Mouse (Mus musculus): ENCODE measurements around the gene Plekhd1. TPM values are rescaled to one million over a fixed set of nuclear protein-coding genes. Genes with fewer than 3 reads are reported as not detected.

The Plekhd1 gene
- polyA plus RNA-seq, 1 experiment from 2014 or later, result 0.44 TPM

- WGBS, result 83% methylated on average over 7 of the region's 7 CpGs
- Histone ChIP-seq H3K4me1 (replicated peaks) (no peaks in the 10 kb centered on the region; the same call in 1 of the 2 replicates), H3K4me2 (no peak overlapping the region), H3K27ac (no peak overlapping the region), H3K9me3 (no peaks in the 10 kb centered on the region), H3K27me3 (peaks cover 6% of the 10 kb centered on the region; the same call in 1 of the 2 replicates), H3K4me3 (replicated peaks) (no peak overlapping the region), H3K9ac (replicated peaks) (no peak overlapping the region), H3K36me3 (no peaks in the 10 kb centered on the region)
- ATAC-seq (ENCODE audit: insufficient number of reproducible peaks, insufficient read depth, low FRiP score, low TSS enrichment, low read depth), result no peak
These were observed 8.9 kb downstream of the Plekhd1 start for GRCm38 (mm10) chr12:80701332-80701731.

DNA sequence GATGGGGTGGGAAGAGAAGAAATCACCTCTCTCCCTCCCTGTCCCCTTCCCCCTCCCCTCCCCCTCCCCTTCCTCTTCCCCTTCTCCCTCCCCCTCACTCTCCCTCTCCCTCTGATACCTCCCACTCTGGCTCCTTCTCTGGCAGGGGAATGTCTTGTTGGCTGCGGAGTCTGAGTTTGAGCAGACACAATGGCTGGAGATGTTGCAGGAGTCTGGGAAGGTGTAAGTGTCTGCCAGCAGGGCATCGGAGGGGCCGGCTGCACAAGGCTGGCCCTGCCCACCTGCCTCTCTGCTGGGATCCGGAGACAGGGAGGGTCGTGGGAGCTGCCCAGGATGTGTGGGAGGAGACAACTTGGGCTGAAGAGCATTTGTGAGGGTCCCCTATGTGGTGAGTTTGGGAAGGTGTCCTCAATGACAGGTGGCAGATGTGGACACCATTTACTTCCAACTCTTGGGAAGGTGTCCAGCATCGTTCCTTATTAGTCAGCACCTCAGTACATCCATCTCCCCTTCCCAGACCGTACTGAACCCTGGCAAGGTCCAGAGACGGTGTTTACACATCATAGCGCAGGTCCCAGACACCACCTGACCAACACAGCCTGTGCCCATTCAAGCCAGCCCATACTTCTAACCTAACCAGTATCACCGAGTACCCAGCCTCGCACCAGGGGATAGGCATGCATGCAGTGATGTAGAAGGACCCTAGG is 14.0 kb downstream of the Plekhd1 start:
- Histone ChIP-seq H3K27me3 (no peaks in the 10 kb centered on the region), H3K9ac (replicated peaks) (no peak overlapping the region), H3K9me3 (no peaks in the 10 kb centered on the region), H3K27ac (no peak overlapping the region), H3K36me3 (no peaks in the 10 kb centered on the region), H3K4me3 (replicated peaks) (no peak overlapping the region), H3K4me1 (replicated peaks) (no peaks in the 10 kb centered on the region; the same call in 1 of the 2 replicates), H3K4me2 (no peak overlapping the region)
- no peak for ATAC-seq (ENCODE audit: insufficient number of reproducible peaks, insufficient read depth, low FRiP score, low TSS enrichment, low read depth)
- WGBS, result 50% methylated on average over 11 of the region's 11 CpGs

GRCm38 (mm10) chr12:80706915-80707604 is 14.7 kb downstream of the Plekhd1 start:
- H3K9ac ChIP-seq (replicated peaks), result no peak overlapping the region
- ATAC-seq (ENCODE audit: insufficient number of reproducible peaks, insufficient read depth, low FRiP score, low TSS enrichment, low read depth), result no peak

GRCm38 (mm10) chr12:80715915-80716314 is 23.5 kb downstream of the Plekhd1 start:
- H3K36me3 ChIP-seq, result no peaks in the 10 kb centered on the region
- H3K4me3 ChIP-seq (replicated peaks), result no peak overlapping the region
- no peak overlapping the region for H3K4me2 ChIP-seq
- no peak for ATAC-seq (ENCODE audit: insufficient number of reproducible peaks, insufficient read depth, low FRiP score, low TSS enrichment, low read depth)
- 0 out of 2 replicates have a peak, but pooled peaks cover 2% of the 10 kb centered on the region for H3K27me3 ChIP-seq
- 75% methylated on average over 6 of the region's 6 CpGs for WGBS
- no peak overlapping the region for H3K9ac ChIP-seq (replicated peaks)
- H3K27ac ChIP-seq, result no peak overlapping the region
- H3K4me1 ChIP-seq (replicated peaks), result no peaks in the 10 kb centered on the region
- no peaks in the 10 kb centered on the region for H3K9me3 ChIP-seq

More at GRCm38 (mm10) chr12:80706915-80707604, 14.7 kb downstream of the Plekhd1 start:
- WGBS, result 52% methylated on average over 6 of the region's 6 CpGs
- no peaks in the 10 kb centered on the region for H3K27me3 ChIP-seq
- H3K27ac ChIP-seq, result no peak overlapping the region
- H3K4me2 ChIP-seq, result no peak overlapping the region
- H3K36me3 ChIP-seq, result no peaks in the 10 kb centered on the region
- H3K9me3 ChIP-seq, result no peaks in the 10 kb centered on the region
- H3K4me3 ChIP-seq (replicated peaks), result no peak overlapping the region
- H3K4me1 ChIP-seq (replicated peaks), result no peaks in the 10 kb centered on the region; the same call in 1 of the 2 replicates

DNA sequence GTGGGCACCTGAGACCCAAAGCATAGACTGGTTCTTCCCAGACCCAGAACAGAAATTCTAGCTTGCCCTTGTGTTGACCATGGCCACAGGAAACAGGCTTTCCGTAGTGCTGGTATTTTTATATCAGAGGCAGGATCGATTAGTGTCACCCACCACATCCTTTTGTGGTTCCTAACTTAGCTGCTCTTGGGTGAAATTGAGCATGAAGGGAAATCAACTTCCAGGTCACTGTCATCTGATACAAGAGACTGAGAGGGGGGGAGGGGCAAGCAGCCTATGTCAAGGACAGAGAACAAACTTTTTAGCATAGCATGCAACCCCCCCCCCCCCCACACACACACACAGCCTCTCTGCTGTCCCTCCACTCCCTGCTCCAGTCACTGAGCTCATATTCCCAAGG is 26.8 kb downstream of the Plekhd1 start:
- Histone ChIP-seq H3K36me3 (no peaks in the 10 kb centered on the region), H3K27me3 (0 out of 2 replicates have a peak, but pooled peaks cover 2% of the 10 kb centered on the region), H3K4me2 (no peak overlapping the region), H3K4me3 (replicated peaks) (no peak overlapping the region), H3K9ac (replicated peaks) (no peak overlapping the region), H3K27ac (no peak overlapping the region), H3K9me3 (no peaks in the 10 kb centered on the region), H3K4me1 (replicated peaks) (no peaks in the 10 kb centered on the region)
- ATAC-seq (ENCODE audit: insufficient number of reproducible peaks, insufficient read depth, low FRiP score, low TSS enrichment, low read depth), result no peak
- WGBS, result 91% methylated on average over 2 of the region's 2 CpGs

DNA sequence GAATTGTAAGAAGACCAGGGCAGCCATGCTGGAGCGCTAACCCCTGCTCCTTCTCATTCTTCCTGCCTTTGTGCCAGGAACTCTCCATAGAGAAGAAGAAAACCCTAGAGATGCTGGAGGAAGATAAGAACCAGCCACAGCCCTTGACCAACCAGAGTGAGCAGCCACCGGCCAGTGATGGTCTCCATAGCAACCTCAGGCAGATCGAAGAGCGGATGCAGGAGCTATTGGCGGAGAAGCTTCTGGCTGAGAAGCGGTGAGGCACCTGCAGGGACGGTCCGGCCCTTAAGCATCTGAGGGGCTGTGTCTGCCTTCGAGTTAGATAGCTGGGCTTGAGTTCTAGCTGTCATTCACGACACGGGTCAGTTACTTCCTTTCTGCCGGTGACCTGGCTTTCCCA is 28.1 kb downstream of the Plekhd1 start:
- Histone ChIP-seq H3K27ac (no peak overlapping the region), H3K27me3 (0 out of 2 replicates have a peak, but pooled peaks cover 2% of the 10 kb centered on the region), H3K9me3 (no peaks in the 10 kb centered on the region), H3K4me1 (replicated peaks) (no peaks in the 10 kb centered on the region), H3K9ac (replicated peaks) (no peak overlapping the region), H3K36me3 (no peaks in the 10 kb centered on the region), H3K4me2 (no peak overlapping the region), H3K4me3 (replicated peaks) (no peak overlapping the region)
- 88% methylated on average over 12 of the region's 12 CpGs for WGBS
- no peak for ATAC-seq (ENCODE audit: insufficient number of reproducible peaks, insufficient read depth, low FRiP score, low TSS enrichment, low read depth)

DNA sequence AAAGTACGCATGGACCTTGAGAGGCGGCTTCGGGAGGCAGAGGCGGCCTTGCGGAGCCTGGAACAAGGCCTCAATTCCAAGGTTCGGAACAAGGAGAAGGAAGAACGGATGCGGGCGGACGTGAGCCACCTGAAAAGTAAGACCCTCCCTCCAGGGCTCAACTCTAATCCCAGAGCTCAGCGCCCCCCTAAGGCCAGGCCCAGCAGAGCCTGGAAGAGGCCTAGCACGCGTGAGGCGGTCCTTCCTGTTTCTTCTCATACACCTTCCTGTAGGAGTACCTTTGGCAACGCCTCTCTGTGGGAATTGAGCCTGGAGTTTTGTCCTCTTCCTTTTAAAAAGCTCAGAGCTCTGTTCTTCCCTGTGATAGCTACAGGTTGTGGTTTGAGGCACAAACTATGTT is 29.1 kb downstream of the Plekhd1 start:
- Histone ChIP-seq H3K4me2 (no peak overlapping the region), H3K36me3 (no peaks in the 10 kb centered on the region), H3K9me3 (no peaks in the 10 kb centered on the region), H3K4me1 (replicated peaks) (no peaks in the 10 kb centered on the region), H3K9ac (replicated peaks) (no peak overlapping the region), H3K4me3 (replicated peaks) (no peak overlapping the region), H3K27me3 (0 out of 2 replicates have a peak, but pooled peaks cover 2% of the 10 kb centered on the region), H3K27ac (no peak overlapping the region)
- WGBS, result 83% methylated on average over 15 of the region's 15 CpGs
- no peak for ATAC-seq (ENCODE audit: insufficient number of reproducible peaks, insufficient read depth, low FRiP score, low TSS enrichment, low read depth)

DNA sequence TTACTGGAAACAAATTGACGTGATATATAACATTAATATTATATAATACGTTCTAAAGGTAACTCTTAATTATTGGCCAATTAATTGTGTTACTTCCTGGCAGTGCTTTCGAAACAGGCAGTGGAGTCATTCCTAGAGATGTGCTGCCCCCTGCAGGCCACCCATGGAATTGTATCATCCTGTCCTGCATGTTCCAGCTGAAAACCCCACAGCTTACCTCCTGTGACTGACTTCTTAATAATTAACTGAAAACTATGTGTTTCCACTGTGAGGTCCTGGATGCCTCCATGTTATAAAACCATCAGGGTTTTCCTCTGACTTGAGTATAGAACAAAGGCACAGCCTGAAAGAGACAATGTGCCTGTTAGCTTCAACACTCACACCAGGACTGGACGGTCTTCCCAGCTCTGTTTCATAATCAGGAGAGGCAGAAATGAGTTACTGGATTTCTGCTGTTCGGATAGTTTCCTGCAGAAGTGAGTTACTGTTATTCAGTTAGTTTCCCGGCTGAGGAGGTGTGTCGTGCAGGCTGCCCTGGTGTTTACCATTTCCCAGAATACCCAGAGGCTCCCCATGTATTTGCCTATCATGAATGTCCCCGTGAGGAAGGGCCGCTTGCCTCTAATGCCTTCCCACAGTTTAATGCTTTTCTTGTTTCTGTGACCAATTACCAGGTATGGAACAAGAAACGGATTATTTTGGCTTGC is 32.6 kb downstream of the Plekhd1 start:
- no peak overlapping the region for H3K9ac ChIP-seq (replicated peaks)
- no peaks in the 10 kb centered on the region for H3K9me3 ChIP-seq
- ATAC-seq (ENCODE audit: insufficient number of reproducible peaks, insufficient read depth, low FRiP score, low TSS enrichment, low read depth), result no peak
- H3K27ac ChIP-seq, result no peak overlapping the region
- 35% methylated on average over 10 of the region's 10 CpGs for WGBS
- H3K4me2 ChIP-seq, result no peak overlapping the region
- no peaks in the 10 kb centered on the region for H3K36me3 ChIP-seq
- H3K27me3 ChIP-seq, result peaks cover 2% of the 10 kb centered on the region; the same call in 1 of the 2 replicates
- H3K4me1 ChIP-seq (replicated peaks), result no peaks in the 10 kb centered on the region
- no peak overlapping the region for H3K4me3 ChIP-seq (replicated peaks)

DNA sequence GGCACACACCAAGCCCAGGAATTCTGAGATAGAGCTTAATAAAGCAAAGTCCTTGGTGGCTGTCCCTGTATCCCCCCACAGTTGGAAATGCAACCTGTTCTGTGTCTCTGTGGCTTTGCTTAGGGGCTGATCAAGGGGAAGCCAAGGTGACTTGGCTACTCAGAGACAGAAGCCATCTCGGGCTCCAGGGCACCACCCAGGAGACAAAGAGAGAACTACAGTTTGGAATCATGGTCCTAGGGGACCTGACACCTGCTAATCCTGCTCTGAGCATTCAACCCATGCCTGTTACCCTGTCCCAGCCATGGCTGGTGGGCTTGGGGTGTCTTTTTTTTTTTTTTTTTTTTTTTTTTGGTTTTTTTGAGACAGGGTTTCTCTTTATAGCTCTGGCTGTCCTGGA is 35.8 kb downstream of the Plekhd1 start:
- WGBS, result 31% methylated on average over 1 of the region's 1 CpGs
- Histone ChIP-seq H3K9me3 (no peaks in the 10 kb centered on the region), H3K9ac (replicated peaks) (no peak overlapping the region), H3K4me2 (no peak overlapping the region), H3K27me3 (no peaks in the 10 kb centered on the region; the same call in 1 of the 2 replicates), H3K4me3 (replicated peaks) (no peak overlapping the region), H3K4me1 (replicated peaks) (no peaks in the 10 kb centered on the region), H3K36me3 (no peaks in the 10 kb centered on the region), H3K27ac (no peak overlapping the region)
- no peak for ATAC-seq (ENCODE audit: insufficient number of reproducible peaks, insufficient read depth, low FRiP score, low TSS enrichment, low read depth)

DNA sequence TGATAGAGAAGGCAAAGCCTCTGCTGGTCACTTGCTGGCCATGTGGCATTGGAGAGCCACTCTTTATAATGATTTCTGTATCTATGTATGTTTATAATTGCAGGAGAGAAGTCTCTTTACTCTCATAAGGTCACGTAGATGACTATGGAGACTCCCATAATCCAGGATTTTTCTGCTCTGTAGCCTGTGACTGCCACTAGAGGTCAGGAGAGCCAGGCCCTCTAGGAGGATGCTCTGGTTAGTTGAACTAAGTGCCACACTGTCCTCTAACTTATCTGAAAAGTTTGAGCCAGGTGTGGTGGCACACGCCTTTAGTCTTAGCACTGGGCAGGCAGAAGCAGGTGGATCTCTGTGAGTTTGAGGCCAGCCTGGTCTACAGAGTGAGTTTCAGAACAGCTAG is 36.4 kb downstream of the Plekhd1 start:
- no peaks in the 10 kb centered on the region for H3K36me3 ChIP-seq
- no peaks in the 10 kb centered on the region; the same call in 1 of the 2 replicates for H3K27me3 ChIP-seq
- no peak overlapping the region for H3K9ac ChIP-seq (replicated peaks)
- 53% methylated on average over 2 of the region's 2 CpGs for WGBS
- no peak overlapping the region for H3K4me2 ChIP-seq
- no peak for ATAC-seq (ENCODE audit: insufficient number of reproducible peaks, insufficient read depth, low FRiP score, low TSS enrichment, low read depth)
- H3K4me3 ChIP-seq (replicated peaks), result no peak overlapping the region
- no peak overlapping the region for H3K27ac ChIP-seq
- H3K9me3 ChIP-seq, result no peaks in the 10 kb centered on the region
- H3K4me1 ChIP-seq (replicated peaks), result no peaks in the 10 kb centered on the region

All from limb, embryonic 12.5 days (tissue).